Mouse (Mus musculus): Measurements from ENCODE around the gene Zfp276.
A peak's percentile ranks its signal among the peaks of the same experiment; 100 is the strongest.
"Not testable (repeated sequence)": the region's sequence is repeated elsewhere in the genome, so short reads cannot be mapped to it uniquely, and the experiment has no call there.

The Zfp276 gene

GRCm38 (mm10) chr8:123245543-123245942 lies 8.5 kb upstream of the Zfp276 start:
- DNase-seq = no peak

GRCm38 (mm10) chr8:123247748-123248147 lies 6.2 kb upstream of the Zfp276 start:
- no peak for DNase-seq

GRCm38 (mm10) chr8:123248596-123248995 lies 5.4 kb upstream of the Zfp276 start:
- DNase-seq = no peak

GRCm38 (mm10) chr8:123250940-123251339 lies 3.1 kb upstream of the Zfp276 start:
- DNase-seq = no peak

- DNase-seq = no peak
Observed at GRCm38 (mm10) chr8:123252925-123253324, 1.1 kb upstream of the Zfp276 start.

GRCm38 (mm10) chr8:123253451-123254098 lies 420 bp upstream of the Zfp276 start:
- DNase-seq = no peak

GRCm38 (mm10) chr8:123255170-123255569 lies 1.2 kb downstream of the Zfp276 start:
- DNase-seq = no peak

GRCm38 (mm10) chr8:123257114-123257513 lies 3.1 kb downstream of the Zfp276 start:
- DNase-seq = no peak

GRCm38 (mm10) chr8:123257593-123257992 lies 3.6 kb downstream of the Zfp276 start:
- DNase-seq = not testable (repeated sequence)

GRCm38 (mm10) chr8:123267926-123268656 lies 14.1 kb downstream of the Zfp276 start:
- DNase-seq = no peak

GRCm38 (mm10) chr8:123271147-123271546 lies 17.2 kb downstream of the Zfp276 start:
- DNase-seq = no peak

- no peak for DNase-seq
Observed at GRCm38 (mm10) chr8:123271901-123272300, 17.9 kb downstream of the Zfp276 start.

GRCm38 (mm10) chr8:123274447-123274846 lies 20.5 kb downstream of the Zfp276 start:
- DNase-seq = no peak

- no peak for DNase-seq
Observed at GRCm38 (mm10) chr8:123275096-123275495, 21.1 kb downstream of the Zfp276 start.

- DNase-seq = no peak
Observed at GRCm38 (mm10) chr8:123278445-123278844, 24.4 kb downstream of the Zfp276 start.

GRCm38 (mm10) chr8:123279828-123280227 lies 25.8 kb downstream of the Zfp276 start:
- DNase-seq = no peak

- DNase-seq = no peak
Observed at GRCm38 (mm10) chr8:123280302-123281094, 26.5 kb downstream of the Zfp276 start.

- not testable (repeated sequence) for DNase-seq
Observed at GRCm38 (mm10) chr8:123282994-123283393, 29.0 kb downstream of the Zfp276 start.

- DNase-seq = no peak
Observed at GRCm38 (mm10) chr8:123283991-123284390, 30.0 kb downstream of the Zfp276 start.

GRCm38 (mm10) chr8:123284493-123284892 lies 30.5 kb downstream of the Zfp276 start:
- DNase-seq = no peak

GRCm38 (mm10) chr8:123287362-123287761 lies 33.4 kb downstream of the Zfp276 start:
- no peak for DNase-seq

GRCm38 (mm10) chr8:123290166-123290565 lies 36.2 kb downstream of the Zfp276 start:
- DNase-seq = peak; percentile 38

GRCm38 (mm10) chr8:123290679-123291078 lies 36.7 kb downstream of the Zfp276 start:
- DNase-seq = no peak

GRCm38 (mm10) chr8:123291716-123292115 lies 37.7 kb downstream of the Zfp276 start:
- no peak for DNase-seq
